Mouse (Mus musculus) small intestine, adult 2 months (tissue): Measurements from ENCODE around the gene Mrpl9.

Experiments
- CTCF ChIP-seq: fragments of 200-500 bp; IDR thresholded peaks from 2 replicates; pipeline ENCODE4 v1.5.1; 2012; ENCODE audit warnings: low read depth, mild to moderate bottlenecking, control low read depth, inconsistent platforms, low read length, moderate library complexity, mixed read lengths; ENCODE audit not compliant: insufficient replicate concordance, insufficient read length; ENCODE audit errors: extremely low read depth
- POLR2A ChIP-seq: fragments of 200-500 bp; IDR thresholded peaks from 2 replicates; pipeline ENCODE4 v1.6.1; 2012; ENCODE audit warnings: low read depth, mild to moderate bottlenecking, control low read depth, inconsistent platforms, low read length, moderate library complexity

DNA sequence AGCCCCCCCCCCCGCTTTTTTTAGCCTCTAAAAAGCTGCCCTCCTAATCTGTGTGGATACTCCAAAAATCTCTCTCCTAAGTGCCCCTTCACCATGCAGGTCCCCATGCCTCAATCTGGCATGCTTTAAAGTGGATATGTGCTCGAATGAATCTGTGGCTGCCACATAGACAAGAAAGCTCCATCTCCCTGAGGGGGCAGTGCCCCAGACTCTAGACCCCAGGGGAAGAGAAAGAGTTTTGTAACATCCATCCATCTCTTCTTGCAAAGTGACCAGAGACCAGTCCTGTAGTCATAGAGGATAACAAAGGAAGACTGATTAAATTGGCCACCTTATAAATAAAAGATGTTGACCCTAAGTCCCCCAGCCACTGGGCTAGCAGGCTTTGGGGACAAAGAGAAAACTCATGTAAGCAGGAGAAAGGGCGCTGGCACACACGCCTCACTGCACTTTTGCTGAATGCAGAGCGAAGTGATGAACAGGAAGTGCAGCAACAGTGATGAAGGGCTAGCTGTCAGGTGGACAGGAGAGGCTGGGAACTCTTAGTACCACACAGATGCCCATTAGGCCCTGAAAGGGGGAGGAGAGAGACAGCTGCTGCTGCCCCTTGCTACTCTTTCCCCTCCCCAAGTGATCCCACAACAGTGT lies 43.3 kb upstream of the Mrpl9 start:
- TF ChIP-seq POLR2A (no peak), CTCF (no peak)
